Mouse (Mus musculus) MN1 (cell line): Measurements from ENCODE around the gene Pbld2.

Experiments
- DNase-seq: peaks from one replicate; pipeline ENCODE4 v3.0.0-alpha.2; 2016; ENCODE audit warnings: low spot score

Gene Pbld2

DNA sequence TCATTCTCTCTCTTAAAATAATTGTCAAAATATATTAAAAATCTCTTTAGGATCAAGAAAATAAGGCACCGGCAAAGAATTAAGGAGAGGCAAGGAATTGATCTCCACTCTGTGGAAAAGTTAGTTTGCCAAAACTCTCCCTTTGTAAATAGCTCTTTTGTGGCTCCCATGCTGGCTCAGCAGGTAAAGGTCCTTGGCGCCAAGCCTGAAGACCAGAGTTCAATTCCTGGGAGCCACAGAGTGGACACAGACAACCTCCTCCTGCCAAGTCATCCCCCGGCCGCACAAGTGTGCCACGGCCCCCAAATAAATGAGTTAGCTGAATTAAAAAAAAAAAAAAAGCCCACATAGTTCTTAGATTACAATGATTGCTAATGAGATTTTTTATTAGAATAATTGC is 38.6 kb downstream of the Pbld2 start:
- DNase-seq: no peak

DNA sequence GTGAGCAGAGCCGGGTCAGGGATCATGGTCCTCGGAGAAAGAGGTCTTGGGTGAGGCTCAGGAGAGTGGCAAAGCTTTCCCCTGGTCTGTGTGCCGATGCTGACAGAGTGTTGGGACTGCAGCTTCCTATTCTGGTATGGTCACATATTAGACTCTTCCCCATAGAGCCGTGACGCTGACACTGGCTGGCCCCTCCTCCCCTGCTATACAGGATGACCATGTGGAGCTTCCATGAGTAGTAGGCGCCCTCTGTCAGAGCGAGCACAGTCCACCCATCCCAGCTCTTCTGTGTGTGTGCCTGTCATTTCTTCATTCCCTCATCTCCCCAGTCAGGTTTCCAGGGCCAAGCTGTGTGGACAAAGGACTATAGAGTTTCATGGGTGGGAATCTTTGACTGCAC is 39.2 kb downstream of the Pbld2 start:
- no peak for DNase-seq

GRCm38 (mm10) chr10:63064516-63064915 is 40.4 kb downstream of the Pbld2 start:
- DNase-seq: no peak

GRCm38 (mm10) chr10:63065561-63065960 is 41.4 kb downstream of the Pbld2 start:
- DNase-seq: peak; percentile 8

DNA sequence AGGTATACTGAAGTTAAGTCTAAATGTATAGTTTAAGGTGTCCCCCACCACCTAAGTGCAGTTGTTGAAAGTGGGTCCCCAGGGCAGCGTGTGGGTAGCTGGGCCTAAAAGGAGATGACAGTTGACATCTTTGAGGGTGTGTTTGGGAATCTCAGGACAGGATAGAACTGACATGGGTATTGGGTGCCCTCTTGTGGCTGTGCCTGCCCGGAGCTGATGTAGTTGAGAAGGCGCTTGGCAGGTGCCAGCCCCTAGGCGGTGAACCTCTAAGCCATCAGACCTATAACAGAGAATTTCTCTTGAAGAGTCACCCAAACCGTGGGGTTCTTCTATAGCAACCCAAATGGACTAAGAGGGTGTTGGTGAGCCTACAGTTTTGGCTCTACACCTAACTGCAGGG is 41.9 kb downstream of the Pbld2 start:
- peak; percentile 79 for DNase-seq

GRCm38 (mm10) chr10:63086304-63086703 is 62.2 kb downstream of the Pbld2 start:
- DNase-seq: no peak

- DNase-seq: peak; percentile 6
These were observed 65.1 kb downstream of the Pbld2 start for GRCm38 (mm10) chr10:63089103-63089757.

DNA sequence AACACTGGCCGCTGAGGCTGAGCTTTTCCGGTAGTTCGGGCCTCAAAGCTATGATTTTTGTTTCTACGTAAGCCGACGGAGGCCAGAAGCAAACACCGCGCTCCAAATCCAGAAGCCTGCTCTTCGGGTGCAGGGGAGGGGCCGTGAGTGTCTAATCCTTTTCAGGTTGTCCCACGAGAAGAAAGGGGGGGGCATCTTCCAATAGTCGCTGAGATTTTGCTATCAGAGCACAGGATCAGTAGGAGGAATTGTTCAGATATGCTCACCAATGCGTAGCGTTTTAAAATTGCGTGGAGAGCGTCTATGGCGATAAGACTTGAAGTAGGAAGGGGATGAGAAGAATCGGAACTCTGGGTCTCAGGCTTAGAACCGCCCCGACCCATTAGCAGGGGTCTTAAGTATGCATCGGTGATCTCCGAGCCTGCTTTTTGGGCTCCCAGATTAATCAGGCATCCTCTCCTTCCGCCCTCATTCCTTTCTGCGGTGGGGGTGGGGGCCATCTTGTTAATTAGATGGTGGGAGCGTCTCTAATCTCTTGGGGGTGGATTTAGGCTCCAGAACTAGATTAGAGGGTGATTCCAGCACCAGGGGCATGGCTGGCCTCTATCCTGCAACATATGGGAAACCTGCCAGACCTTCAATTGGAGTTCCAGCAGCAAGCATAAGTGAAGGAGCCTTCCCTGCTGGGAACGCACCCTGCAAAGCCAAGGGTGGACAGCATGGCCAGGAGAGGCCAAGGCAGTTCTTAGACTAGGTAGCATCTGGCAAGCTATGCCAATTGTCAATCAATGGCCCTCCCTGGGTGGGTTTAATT is 65.8 kb downstream of the Pbld2 start:
- peak; percentile 40 for DNase-seq

DNA sequence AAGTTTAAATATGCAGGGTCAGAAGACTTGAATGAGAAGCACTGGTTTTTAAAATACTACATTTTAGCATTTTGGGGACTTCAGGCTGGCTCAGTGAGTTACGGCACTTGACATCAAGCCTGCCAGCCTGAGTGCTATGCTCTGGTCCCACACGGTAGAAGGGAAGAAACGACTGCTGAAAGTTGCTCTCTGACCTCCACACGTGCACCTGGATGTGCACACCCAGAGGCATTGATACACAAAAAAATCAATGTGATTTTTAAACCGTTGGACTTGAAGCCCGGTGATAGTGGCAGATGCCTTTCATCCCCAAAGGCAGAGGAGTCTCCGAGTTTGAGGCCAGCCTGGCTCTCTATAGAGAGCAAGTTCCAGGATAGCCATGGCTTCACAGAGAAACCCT is 67.8 kb downstream of the Pbld2 start:
- no peak for DNase-seq

DNA sequence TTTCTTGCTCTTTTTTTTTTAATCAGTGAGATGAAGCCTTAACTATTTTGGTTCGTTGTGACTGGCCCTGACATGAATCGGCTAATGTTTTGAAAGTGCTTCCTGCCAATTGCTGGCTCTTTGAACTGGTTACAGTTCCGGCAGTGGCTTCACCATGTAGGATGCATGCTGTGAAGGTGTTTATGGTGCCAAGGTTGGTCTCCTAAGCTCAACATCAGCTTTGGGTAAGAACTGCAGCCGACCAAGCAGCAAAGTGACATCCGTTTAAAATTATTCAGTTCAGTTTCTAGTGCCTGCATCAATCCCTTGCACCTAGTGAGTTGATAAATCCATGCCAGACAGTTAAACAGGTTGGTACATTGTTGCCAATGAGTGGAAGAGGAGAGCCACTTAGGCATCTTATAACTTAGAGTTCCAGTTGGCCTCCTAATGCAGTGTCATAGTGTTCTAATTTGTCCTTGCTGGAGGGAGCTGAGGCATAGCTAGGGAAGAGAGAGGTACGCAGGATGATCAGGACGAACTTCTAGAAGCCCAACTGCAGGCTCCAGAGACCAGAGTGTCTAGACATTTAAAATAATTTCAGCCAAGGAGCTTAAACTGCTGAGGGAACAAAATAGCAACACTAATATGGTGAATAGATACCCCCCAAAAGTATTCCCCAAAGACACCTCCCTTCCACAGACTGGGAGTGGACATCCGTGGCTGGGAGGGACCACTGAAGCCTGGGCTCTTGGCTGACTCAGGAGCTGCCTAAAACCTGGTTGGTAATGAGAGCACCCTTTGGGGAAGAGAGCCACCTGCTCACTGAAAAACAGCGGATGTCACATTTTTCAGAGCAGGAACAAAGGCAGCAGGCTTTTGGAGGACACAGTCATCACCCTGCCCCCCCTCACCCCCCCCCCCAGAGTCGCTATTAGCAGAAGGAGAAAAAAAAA is 68.8 kb downstream of the Pbld2 start:
- no peak for DNase-seq

GRCm38 (mm10) chr10:63096757-63097156 is 72.6 kb downstream of the Pbld2 start:
- no peak for DNase-seq

GRCm38 (mm10) chr10:63098191-63098590 is 74.1 kb downstream of the Pbld2 start:
- DNase-seq: no peak

DNA sequence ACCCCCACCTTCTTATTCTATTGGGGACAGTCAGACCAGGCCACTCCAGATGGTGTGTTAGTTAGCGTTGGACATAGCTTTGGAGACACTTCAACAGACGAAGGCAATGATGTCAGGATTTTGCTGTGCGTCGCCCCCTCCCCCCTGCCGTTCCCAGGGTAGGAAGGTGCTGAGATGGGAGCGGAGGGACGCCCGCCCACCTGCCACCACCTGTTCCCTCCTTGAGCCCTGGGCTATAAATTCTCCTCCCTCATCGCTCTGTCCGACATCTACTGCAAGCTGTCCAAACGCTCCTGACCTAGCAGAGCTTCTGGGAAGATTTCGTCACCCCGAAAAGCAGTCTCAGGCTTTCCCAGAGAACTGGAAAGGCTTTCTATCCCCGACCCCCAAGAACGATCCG is 75.4 kb downstream of the Pbld2 start, which contains the start of gene Atoh7:
TSS of gene Atoh7 (plus strand) at position 131 of the 400 bp plus-strand sequence.
- no peak for DNase-seq

DNA sequence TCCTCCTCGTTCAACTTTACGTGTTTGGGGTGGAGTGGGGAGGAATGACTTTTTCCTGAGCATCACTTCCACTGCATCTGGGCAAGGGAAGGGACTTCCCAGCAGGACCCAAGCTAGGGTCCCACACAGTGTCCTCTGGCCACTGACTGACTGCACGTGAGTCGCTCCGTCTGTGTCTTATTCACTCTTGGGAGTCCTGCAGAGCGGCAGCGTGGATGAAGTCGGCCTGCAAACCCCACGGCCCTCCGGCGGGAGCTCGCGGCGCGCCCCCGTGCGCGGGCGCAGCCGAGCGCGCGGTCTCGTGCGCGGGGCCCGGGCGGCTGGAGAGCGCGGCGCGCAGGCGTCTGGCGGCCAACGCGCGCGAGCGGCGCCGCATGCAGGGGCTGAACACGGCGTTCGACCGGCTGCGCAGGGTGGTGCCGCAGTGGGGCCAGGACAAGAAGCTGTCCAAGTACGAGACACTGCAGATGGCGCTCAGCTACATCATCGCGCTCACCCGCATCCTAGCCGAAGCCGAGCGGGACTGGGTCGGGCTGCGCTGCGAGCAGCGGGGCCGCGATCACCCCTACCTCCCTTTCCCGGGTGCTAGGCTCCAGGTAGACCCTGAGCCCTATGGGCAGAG is 75.9 kb downstream of the Pbld2 start:
- no peak for DNase-seq

- no peak for DNase-seq
These were observed 76.5 kb downstream of the Pbld2 start for GRCm38 (mm10) chr10:63100657-63101056.
